Mouse (Mus musculus): ENCODE data around the gene Capn7. TPM values are rescaled to one million over a fixed set of nuclear protein-coding genes. Genes with fewer than 3 reads are reported as not detected.

Gene Capn7
- polyA plus RNA-seq, 1 experiment, result 22.8 TPM

GRCm38 (mm10) chr14:31367951-31368350 lies 31.5 kb downstream of the Capn7 start:
- Histone ChIP-seq H3K9ac (ENCODE audit: low read depth, poor library complexity, severe bottlenecking) (no peak overlapping the region), H3K4me3 (ENCODE audit: low read depth, low read length) (no peak overlapping the region), H3K27ac (ENCODE audit: insufficient read depth, low read length) (no peak overlapping the region), H3K4me1 (ENCODE audit: control insufficient read depth, insufficient read depth, low read length) (no peaks in the 10 kb centered on the region), H3K27me3 (ENCODE audit: control insufficient read depth, insufficient read depth, low read length, poor library complexity, severe bottlenecking) (no peaks in the 10 kb centered on the region), H3K9me3 (replicated peaks; ENCODE audit: control insufficient read depth, insufficient read depth, low read length, poor library complexity, severe bottlenecking) (no peaks in the 10 kb centered on the region), H3K36me3 (ENCODE audit: control insufficient read depth, insufficient read depth, low read length, poor library complexity, severe bottlenecking) (peaks cover 5% of the 10 kb centered on the region; the same call in 1 of the 2 replicates)
- no peak for TF ChIP-seq POLR2A (IDR thresholded peaks at IDR 0.05; ENCODE audit: insufficient read depth, low read length)
- no peak for TF ChIP-seq CTCF (IDR thresholded peaks at IDR 0.05; ENCODE audit: low read depth, low read length)
- TF ChIP-seq EP300 (IDR thresholded peaks at IDR 0.05; ENCODE audit: insufficient read depth, low read depth, low read length), result no peak

DNA sequence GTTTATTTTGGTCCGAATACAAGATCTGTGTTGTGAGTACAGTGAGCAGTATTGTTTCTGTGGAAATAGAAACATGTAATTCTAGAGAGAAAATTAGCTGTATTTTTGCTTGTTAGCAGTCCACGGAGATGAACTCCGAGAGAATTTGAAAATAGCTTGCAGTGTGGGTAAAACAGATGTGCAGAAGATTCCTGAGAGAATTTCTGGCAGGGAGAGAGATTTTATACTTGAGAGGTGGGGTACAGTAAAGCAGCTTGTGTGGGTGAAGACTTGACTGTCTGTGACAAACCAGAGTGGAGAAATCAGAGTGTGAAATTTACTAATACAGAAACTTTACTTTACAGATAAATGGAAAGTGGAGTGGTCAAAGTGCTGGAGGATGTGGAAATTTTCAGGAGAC lies 32.9 kb downstream of the Capn7 start:
- peaks cover 5% of the 10 kb centered on the region; the same call in 1 of the 2 replicates for H3K36me3 ChIP-seq (ENCODE audit: control insufficient read depth, insufficient read depth, low read length, poor library complexity, severe bottlenecking)
- H3K4me1 ChIP-seq (ENCODE audit: control insufficient read depth, insufficient read depth, low read length), result no peaks in the 10 kb centered on the region
- no peaks in the 10 kb centered on the region for H3K9me3 ChIP-seq (replicated peaks; ENCODE audit: control insufficient read depth, insufficient read depth, low read length, poor library complexity, severe bottlenecking)
- H3K27me3 ChIP-seq (ENCODE audit: control insufficient read depth, insufficient read depth, low read length, poor library complexity, severe bottlenecking), result no peaks in the 10 kb centered on the region
- H3K9ac ChIP-seq (ENCODE audit: low read depth, poor library complexity, severe bottlenecking), result no peak overlapping the region
- no peak overlapping the region for H3K4me3 ChIP-seq (ENCODE audit: low read depth, low read length)
- no peak overlapping the region for H3K27ac ChIP-seq (ENCODE audit: insufficient read depth, low read length)
- TF ChIP-seq CTCF (IDR thresholded peaks at IDR 0.05; ENCODE audit: low read depth, low read length) (no peak), EP300 (IDR thresholded peaks at IDR 0.05; ENCODE audit: insufficient read depth, low read depth, low read length) (no peak), POLR2A (IDR thresholded peaks at IDR 0.05; ENCODE audit: insufficient read depth, low read length) (no peak)

DNA sequence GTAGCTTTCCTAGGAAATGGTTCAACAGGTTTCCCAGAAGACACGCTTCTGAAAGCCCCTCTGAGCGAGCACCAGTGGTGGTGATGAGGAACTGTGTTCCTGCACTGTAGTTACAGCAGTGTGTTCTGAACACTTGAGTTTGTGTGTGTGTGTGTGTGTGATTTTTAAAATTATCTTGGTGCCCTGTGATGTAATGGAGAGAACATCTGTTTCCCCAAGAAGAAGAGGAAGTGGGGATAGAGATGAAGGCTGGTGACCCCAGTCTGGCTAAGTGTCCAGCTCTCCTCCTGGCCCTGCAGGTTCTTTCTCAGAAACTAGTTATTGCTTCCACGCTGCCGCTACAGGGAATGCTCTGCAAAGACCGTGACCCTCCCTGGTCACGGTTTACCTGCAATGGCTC lies 38.0 kb downstream of the Capn7 start:
- Histone ChIP-seq H3K27ac (ENCODE audit: insufficient read depth, low read length) (no peak overlapping the region), H3K9me3 (replicated peaks; ENCODE audit: control insufficient read depth, insufficient read depth, low read length, poor library complexity, severe bottlenecking) (no peaks in the 10 kb centered on the region), H3K27me3 (ENCODE audit: control insufficient read depth, insufficient read depth, low read length, poor library complexity, severe bottlenecking) (no peaks in the 10 kb centered on the region), H3K4me3 (ENCODE audit: low read depth, low read length) (no peak overlapping the region), H3K4me1 (ENCODE audit: control insufficient read depth, insufficient read depth, low read length) (no peaks in the 10 kb centered on the region), H3K9ac (ENCODE audit: low read depth, poor library complexity, severe bottlenecking) (no peak overlapping the region), H3K36me3 (ENCODE audit: control insufficient read depth, insufficient read depth, low read length, poor library complexity, severe bottlenecking) (peaks cover 5% of the 10 kb centered on the region; the same call in 1 of the 2 replicates)
- TF ChIP-seq EP300 (IDR thresholded peaks at IDR 0.05; ENCODE audit: insufficient read depth, low read depth, low read length) (no peak), CTCF (IDR thresholded peaks at IDR 0.05; ENCODE audit: low read depth, low read length) (no peak), POLR2A (IDR thresholded peaks at IDR 0.05; ENCODE audit: insufficient read depth, low read length) (no peak)

DNA sequence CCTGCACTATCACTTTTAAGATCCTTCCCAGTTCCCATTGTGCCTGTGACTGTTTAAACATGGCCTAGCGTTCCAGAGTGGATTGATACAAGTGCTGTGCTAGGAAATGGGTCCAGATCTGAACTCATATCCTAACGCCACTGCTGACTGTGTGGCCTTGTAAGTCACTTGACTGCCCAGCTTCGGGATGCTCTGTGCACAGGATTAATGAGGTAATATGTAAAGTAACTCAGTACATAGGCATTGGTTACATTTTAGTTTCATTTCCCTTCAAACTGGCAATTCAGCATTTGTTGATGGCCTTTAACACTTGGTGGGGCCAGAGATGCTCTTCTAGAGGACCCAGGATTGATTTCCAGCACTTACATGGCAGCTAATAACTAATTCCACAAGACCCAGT lies 39.9 kb downstream of the Capn7 start:
- TF ChIP-seq POLR2A (IDR thresholded peaks at IDR 0.05; ENCODE audit: insufficient read depth, low read length) (no peak), CTCF (IDR thresholded peaks at IDR 0.05; ENCODE audit: low read depth, low read length) (no peak), EP300 (IDR thresholded peaks at IDR 0.05; ENCODE audit: insufficient read depth, low read depth, low read length) (no peak)
- no peaks in the 10 kb centered on the region for H3K27me3 ChIP-seq (ENCODE audit: control insufficient read depth, insufficient read depth, low read length, poor library complexity, severe bottlenecking)
- H3K27ac ChIP-seq (ENCODE audit: insufficient read depth, low read length), result no peak overlapping the region
- no peaks in the 10 kb centered on the region for H3K36me3 ChIP-seq (ENCODE audit: control insufficient read depth, insufficient read depth, low read length, poor library complexity, severe bottlenecking)
- no peak overlapping the region for H3K9ac ChIP-seq (ENCODE audit: low read depth, poor library complexity, severe bottlenecking)
- H3K4me1 ChIP-seq (ENCODE audit: control insufficient read depth, insufficient read depth, low read length), result no peaks in the 10 kb centered on the region
- H3K9me3 ChIP-seq (replicated peaks; ENCODE audit: control insufficient read depth, insufficient read depth, low read length, poor library complexity, severe bottlenecking), result no peaks in the 10 kb centered on the region
- no peak overlapping the region for H3K4me3 ChIP-seq (ENCODE audit: low read depth, low read length)

DNA sequence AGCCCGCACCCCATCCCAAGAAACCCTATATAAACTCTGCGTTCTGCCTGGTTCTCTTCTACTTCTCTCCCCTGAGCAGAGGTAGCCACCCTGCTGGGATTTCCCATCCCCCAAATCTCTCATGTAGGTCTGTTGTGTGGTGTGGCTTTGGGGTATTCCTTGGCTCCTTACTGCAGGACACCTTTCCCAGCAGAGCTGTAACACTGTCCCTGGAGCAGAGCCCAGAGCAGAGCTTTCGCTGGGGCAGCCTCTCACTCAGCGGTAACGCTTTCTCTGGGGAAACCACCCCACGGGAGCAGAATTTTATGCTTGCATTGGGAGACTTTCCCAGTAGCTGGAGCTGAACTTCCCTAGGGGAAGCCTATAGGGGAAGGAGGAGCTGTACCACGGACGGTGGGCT lies 45.8 kb downstream of the Capn7 start:
- Histone ChIP-seq H3K9me3 (replicated peaks; ENCODE audit: control insufficient read depth, insufficient read depth, low read length, poor library complexity, severe bottlenecking) (no peaks in the 10 kb centered on the region), H3K27me3 (ENCODE audit: control insufficient read depth, insufficient read depth, low read length, poor library complexity, severe bottlenecking) (no peaks in the 10 kb centered on the region), H3K9ac (ENCODE audit: low read depth, poor library complexity, severe bottlenecking) (no peak overlapping the region), H3K36me3 (ENCODE audit: control insufficient read depth, insufficient read depth, low read length, poor library complexity, severe bottlenecking) (no peaks in the 10 kb centered on the region), H3K27ac (ENCODE audit: insufficient read depth, low read length) (no peak overlapping the region), H3K4me3 (ENCODE audit: low read depth, low read length) (no peak overlapping the region), H3K4me1 (ENCODE audit: control insufficient read depth, insufficient read depth, low read length) (no peaks in the 10 kb centered on the region)
- TF ChIP-seq EP300 (IDR thresholded peaks at IDR 0.05; ENCODE audit: insufficient read depth, low read depth, low read length) (no peak), CTCF (IDR thresholded peaks at IDR 0.05; ENCODE audit: low read depth, low read length) (no peak), POLR2A (IDR thresholded peaks at IDR 0.05; ENCODE audit: insufficient read depth, low read length) (no peak)

DNA sequence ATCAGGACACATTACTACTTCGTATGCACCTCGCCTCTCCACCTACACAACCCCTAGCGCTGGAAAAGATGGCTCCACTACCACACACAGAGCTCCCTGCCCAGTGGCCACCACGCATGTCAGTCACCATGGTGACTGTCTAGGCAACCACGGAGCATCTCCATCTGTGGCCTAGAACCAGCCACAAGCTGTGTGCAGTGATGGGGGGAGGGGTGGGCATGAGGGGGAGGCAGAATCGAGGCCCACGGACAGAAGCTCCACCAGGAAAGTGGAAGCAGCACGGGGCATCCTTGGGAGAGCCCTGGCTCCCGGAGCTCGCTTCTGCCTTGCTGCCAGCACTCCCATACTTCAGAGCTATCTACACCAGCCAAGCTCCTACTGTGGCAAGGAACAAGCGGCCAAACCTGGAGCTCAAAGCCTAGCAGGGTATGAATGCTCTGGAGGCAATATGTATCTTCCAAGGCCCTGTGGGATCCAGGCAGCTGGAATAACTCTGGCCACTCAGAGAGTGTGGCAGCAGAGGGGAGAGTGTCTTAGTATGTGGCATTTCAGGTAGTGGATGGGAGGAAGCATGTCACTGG lies 47.1 kb downstream of the Capn7 start:
- TF ChIP-seq POLR2A (IDR thresholded peaks at IDR 0.05; ENCODE audit: insufficient read depth, low read length) (no peak), EP300 (IDR thresholded peaks at IDR 0.05; ENCODE audit: insufficient read depth, low read depth, low read length) (no peak), CTCF (IDR thresholded peaks at IDR 0.05; ENCODE audit: low read depth, low read length) (no peak)
- H3K4me3 ChIP-seq (ENCODE audit: low read depth, low read length), result no peak overlapping the region
- no peaks in the 10 kb centered on the region for H3K4me1 ChIP-seq (ENCODE audit: control insufficient read depth, insufficient read depth, low read length)
- no peak overlapping the region for H3K27ac ChIP-seq (ENCODE audit: insufficient read depth, low read length)
- no peak overlapping the region for H3K9ac ChIP-seq (ENCODE audit: low read depth, poor library complexity, severe bottlenecking)
- H3K9me3 ChIP-seq (replicated peaks; ENCODE audit: control insufficient read depth, insufficient read depth, low read length, poor library complexity, severe bottlenecking), result no peaks in the 10 kb centered on the region
- no peaks in the 10 kb centered on the region for H3K36me3 ChIP-seq (ENCODE audit: control insufficient read depth, insufficient read depth, low read length, poor library complexity, severe bottlenecking)
- no peaks in the 10 kb centered on the region for H3K27me3 ChIP-seq (ENCODE audit: control insufficient read depth, insufficient read depth, low read length, poor library complexity, severe bottlenecking)
